Mouse (Mus musculus): ENCODE data around the gene Dglucy. TPM values are rescaled to one million over a fixed set of nuclear protein-coding genes. Genes with fewer than 3 reads are reported as not detected.

The Dglucy gene
- polyA plus RNA-seq, 1 experiment = 34.1 TPM

DNA sequence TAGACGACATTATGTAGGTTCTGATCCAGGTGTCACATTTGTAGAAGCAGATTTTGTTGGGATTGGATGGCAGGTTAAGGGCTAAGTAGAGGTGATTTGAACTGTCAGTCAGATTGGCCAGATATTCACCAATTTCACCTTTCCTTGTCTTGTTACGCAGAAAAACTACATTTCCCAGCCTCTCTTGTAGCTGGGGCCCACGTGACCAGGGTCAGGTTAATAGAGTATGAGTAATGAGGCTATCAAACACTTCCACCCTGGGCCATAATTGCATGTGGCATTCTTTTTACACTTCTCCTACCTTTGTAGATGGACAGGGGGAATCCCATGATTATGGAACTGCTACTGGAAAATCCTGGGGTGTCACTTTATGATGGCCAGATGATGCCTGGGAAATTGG lies 94.8 kb downstream of the Dglucy start:
- H3K4me3 ChIP-seq (ENCODE audit: insufficient read depth, low read length) = no peak overlapping the region
- TF ChIP-seq POLR2A (IDR thresholded peaks at IDR 0.05; ENCODE audit: borderline replicate concordance, low read depth, low read length) (no peak), CTCF (IDR thresholded peaks at IDR 0.05; ENCODE audit: low read depth, low read length) (no peak)
- H3K4me1 ChIP-seq (ENCODE audit: control insufficient read depth, insufficient read depth, low read length) = peaks cover 19% of the 10 kb centered on the region
- no peak overlapping the region for H3K27ac ChIP-seq (ENCODE audit: insufficient read depth, low read depth, low read length)

GRCm38 (mm10) chr12:100875553-100875952 lies 96.7 kb downstream of the Dglucy start:
- no peak for TF ChIP-seq POLR2A (IDR thresholded peaks at IDR 0.05; ENCODE audit: borderline replicate concordance, low read depth, low read length)
- TF ChIP-seq CTCF (IDR thresholded peaks at IDR 0.05; ENCODE audit: low read depth, low read length) = no peak
- H3K27ac ChIP-seq (ENCODE audit: insufficient read depth, low read depth, low read length) = no peak overlapping the region
- H3K4me3 ChIP-seq (ENCODE audit: insufficient read depth, low read length) = no peak overlapping the region
- peaks cover 21% of the 10 kb centered on the region for H3K4me1 ChIP-seq (ENCODE audit: control insufficient read depth, insufficient read depth, low read length)

DNA sequence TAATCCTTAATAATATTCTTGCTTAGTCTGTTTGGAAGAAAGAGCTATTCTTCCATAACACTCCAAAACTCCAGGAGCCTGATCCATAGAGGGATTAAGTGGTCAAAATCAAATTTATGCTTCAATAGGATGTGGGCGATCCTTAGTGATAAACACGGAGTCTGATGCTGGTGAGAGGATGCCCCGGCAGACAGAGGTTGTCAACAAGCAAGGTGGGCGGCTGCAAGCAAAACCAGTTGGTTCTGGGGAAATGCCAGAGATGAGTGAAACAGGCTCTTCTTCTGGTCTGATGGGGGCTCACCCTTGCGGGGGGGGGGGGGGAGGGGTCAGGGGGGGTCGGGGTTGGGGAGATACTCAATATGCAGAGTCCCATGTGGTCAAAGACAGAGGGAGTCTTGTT lies 97.1 kb downstream of the Dglucy start:
- H3K4me3 ChIP-seq (ENCODE audit: insufficient read depth, low read length) = no peak overlapping the region
- TF ChIP-seq CTCF (IDR thresholded peaks at IDR 0.05; ENCODE audit: low read depth, low read length) (no peak), POLR2A (IDR thresholded peaks at IDR 0.05; ENCODE audit: borderline replicate concordance, low read depth, low read length) (no peak)

GRCm38 (mm10) chr12:100877936-100878335 lies 99.1 kb downstream of the Dglucy start:
- Histone ChIP-seq H3K4me1 (ENCODE audit: control insufficient read depth, insufficient read depth, low read length) (peaks cover 30% of the 10 kb centered on the region), H3K27ac (ENCODE audit: insufficient read depth, low read depth, low read length) (no peak overlapping the region)

More for the DNA sequence above, 97.1 kb downstream of the Dglucy start:
- H3K4me1 ChIP-seq (ENCODE audit: control insufficient read depth, insufficient read depth, low read length) = peaks cover 25% of the 10 kb centered on the region
- H3K27ac ChIP-seq (ENCODE audit: insufficient read depth, low read depth, low read length) = no peak overlapping the region

DNA sequence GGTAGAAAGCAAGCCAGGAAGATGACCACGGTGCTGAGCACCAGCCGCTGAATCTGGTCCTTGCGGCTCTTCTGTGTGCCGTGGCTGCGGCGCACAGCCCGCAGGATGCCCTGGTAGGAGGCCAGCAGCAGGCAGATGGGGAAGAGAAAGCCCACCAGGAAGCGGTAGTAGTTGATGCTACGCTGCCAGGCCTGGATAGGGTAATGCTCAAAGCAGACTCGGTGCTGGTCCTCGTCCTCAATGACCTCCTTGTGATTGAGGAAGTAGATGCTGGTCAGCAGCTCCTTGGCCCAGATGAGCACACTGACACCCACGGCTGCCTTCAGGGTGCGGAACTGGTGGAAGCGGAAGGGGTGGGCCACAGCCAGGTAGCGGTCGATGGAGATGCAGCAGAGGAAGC lies 99.7 kb downstream of the Dglucy start:
- TF ChIP-seq CTCF (IDR thresholded peaks at IDR 0.05; ENCODE audit: low read depth, low read length) (no peak), POLR2A (IDR thresholded peaks at IDR 0.05; ENCODE audit: borderline replicate concordance, low read depth, low read length) (no peak)
- peaks cover 35% of the 10 kb centered on the region for H3K4me1 ChIP-seq (ENCODE audit: control insufficient read depth, insufficient read depth, low read length)
- H3K27ac ChIP-seq (ENCODE audit: insufficient read depth, low read depth, low read length) = no peak overlapping the region
- H3K4me3 ChIP-seq (ENCODE audit: insufficient read depth, low read length) = no peak overlapping the region

More at GRCm38 (mm10) chr12:100877936-100878335, 99.1 kb downstream of the Dglucy start:
- TF ChIP-seq CTCF (IDR thresholded peaks at IDR 0.05; ENCODE audit: low read depth, low read length) (no peak), POLR2A (IDR thresholded peaks at IDR 0.05; ENCODE audit: borderline replicate concordance, low read depth, low read length) (no peak)
- no peak overlapping the region for H3K4me3 ChIP-seq (ENCODE audit: insufficient read depth, low read length)

- H3K4me1 ChIP-seq (ENCODE audit: control insufficient read depth, insufficient read depth, low read length) = peaks cover 53% of the 10 kb centered on the region
- TF ChIP-seq POLR2A (IDR thresholded peaks at IDR 0.05; ENCODE audit: borderline replicate concordance, low read depth, low read length) = no peak
- no peak for TF ChIP-seq CTCF (IDR thresholded peaks at IDR 0.05; ENCODE audit: low read depth, low read length)
- peak overlapping the region; percentile 83 for H3K27ac ChIP-seq (ENCODE audit: insufficient read depth, low read depth, low read length)
- H3K4me3 ChIP-seq (ENCODE audit: insufficient read depth, low read length) = no peak overlapping the region
Observed at GRCm38 (mm10) chr12:100883168-100883567, 104.3 kb downstream of the Dglucy start.

DNA sequence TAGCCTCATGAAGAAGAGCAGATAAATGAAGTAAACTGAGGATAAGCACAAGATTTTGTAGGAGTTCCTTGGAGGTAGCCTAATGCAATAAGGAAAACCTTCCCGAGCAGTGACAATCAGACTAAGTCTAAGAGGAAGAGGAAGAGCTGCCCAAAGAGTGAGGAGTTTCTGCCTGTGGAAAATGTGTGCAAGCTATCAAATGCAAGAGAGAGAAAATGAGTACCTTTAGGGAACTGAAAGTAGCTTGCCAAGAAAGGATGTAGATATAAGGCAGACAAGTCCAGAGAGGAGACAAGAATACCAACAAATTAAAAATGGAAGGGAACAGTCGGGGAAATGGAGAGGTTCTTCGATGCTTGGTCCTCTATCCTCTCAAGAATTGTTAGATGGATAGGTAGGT lies 106.7 kb downstream of the Dglucy start:
- peak overlapping the region; percentile 16; the same call in 1 of the 2 replicates for H3K27ac ChIP-seq (ENCODE audit: insufficient read depth, low read depth, low read length)
- no peak overlapping the region for H3K4me3 ChIP-seq (ENCODE audit: insufficient read depth, low read length)
- H3K4me1 ChIP-seq (ENCODE audit: control insufficient read depth, insufficient read depth, low read length) = peaks cover 46% of the 10 kb centered on the region
- no peak for TF ChIP-seq CTCF (IDR thresholded peaks at IDR 0.05; ENCODE audit: low read depth, low read length)

DNA sequence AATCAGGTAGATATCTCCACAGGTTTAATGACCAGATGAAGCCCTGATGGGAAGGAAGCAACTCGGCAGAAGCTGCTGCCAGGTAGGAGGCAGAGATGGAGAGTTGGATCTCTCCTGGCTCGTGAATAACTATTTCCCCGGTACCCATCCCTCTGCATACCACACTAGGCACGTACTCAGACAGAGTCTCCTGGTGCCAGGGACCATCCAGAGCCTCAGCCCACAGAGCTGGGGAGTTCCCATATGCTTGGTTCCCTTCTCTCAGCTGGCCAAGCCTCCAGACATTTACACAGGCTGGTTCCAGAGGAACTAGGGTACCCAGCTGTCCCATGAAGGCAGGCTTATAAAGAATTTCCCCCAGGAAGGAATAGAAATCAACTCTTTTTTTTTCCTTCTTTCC lies 108.0 kb downstream of the Dglucy start:
- TF ChIP-seq CTCF (IDR thresholded peaks at IDR 0.05; ENCODE audit: low read depth, low read length) = no peak
- no peak for TF ChIP-seq POLR2A (IDR thresholded peaks at IDR 0.05; ENCODE audit: borderline replicate concordance, low read depth, low read length)
- Histone ChIP-seq H3K4me1 (ENCODE audit: control insufficient read depth, insufficient read depth, low read length) (peaks cover 41% of the 10 kb centered on the region), H3K27ac (ENCODE audit: insufficient read depth, low read depth, low read length) (no peak overlapping the region), H3K4me3 (ENCODE audit: insufficient read depth, low read length) (no peak overlapping the region)

GRCm38 (mm10) chr12:100887801-100888258 lies 109.0 kb downstream of the Dglucy start:
- H3K4me1 ChIP-seq (ENCODE audit: control insufficient read depth, insufficient read depth, low read length) = peaks cover 32% of the 10 kb centered on the region
- no peak overlapping the region for H3K27ac ChIP-seq (ENCODE audit: insufficient read depth, low read depth, low read length)

GRCm38 (mm10) chr12:100890548-100890947 lies 111.7 kb downstream of the Dglucy start:
- Histone ChIP-seq H3K4me1 (ENCODE audit: control insufficient read depth, insufficient read depth, low read length) (peaks cover 13% of the 10 kb centered on the region), H3K27ac (ENCODE audit: insufficient read depth, low read depth, low read length) (no peak overlapping the region), H3K4me3 (ENCODE audit: insufficient read depth, low read length) (no peak overlapping the region)
- TF ChIP-seq POLR2A (IDR thresholded peaks at IDR 0.05; ENCODE audit: borderline replicate concordance, low read depth, low read length) (no peak), CTCF (IDR thresholded peaks at IDR 0.05; ENCODE audit: low read depth, low read length) (no peak)

More at GRCm38 (mm10) chr12:100887801-100888258, 109.0 kb downstream of the Dglucy start:
- no peak overlapping the region for H3K4me3 ChIP-seq (ENCODE audit: insufficient read depth, low read length)
- TF ChIP-seq POLR2A (IDR thresholded peaks at IDR 0.05; ENCODE audit: borderline replicate concordance, low read depth, low read length) (no peak), CTCF (IDR thresholded peaks at IDR 0.05; ENCODE audit: low read depth, low read length) (no peak)

GRCm38 (mm10) chr12:100895504-100895903 lies 116.6 kb downstream of the Dglucy start:
- Histone ChIP-seq H3K27ac (ENCODE audit: insufficient read depth, low read depth, low read length) (no peak overlapping the region), H3K4me1 (ENCODE audit: control insufficient read depth, insufficient read depth, low read length) (0 out of 2 replicates have a peak, but pooled peaks cover 2% of the 10 kb centered on the region), H3K4me3 (ENCODE audit: insufficient read depth, low read length) (no peak overlapping the region)
- TF ChIP-seq POLR2A (IDR thresholded peaks at IDR 0.05; ENCODE audit: borderline replicate concordance, low read depth, low read length) (no peak), CTCF (IDR thresholded peaks at IDR 0.05; ENCODE audit: low read depth, low read length) (no peak)
